ENCODE assay signal across 22 mouse cellular contexts in genomic region chr1:130767066-130767465, GRCm38 (mm10). TPM values are rescaled to one million over a fixed set of nuclear protein-coding genes. Genes with fewer than 3 reads are reported as not detected.
A peak's percentile ranks its signal among the peaks of the same experiment; 100 is the strongest.
DNase-seq lines count a peak whose midpoint lies in the region; ATAC-seq and TF ChIP-seq lines count a peak whose summit lies in the region.
"Had no signal": no experiment of that assay in that cellular context is flagged by ENCODE, and none has a peak within 500 bp of the region (broad histone marks: within the 10 kb centered on the region; RNA-seq: fewer than 3 reads in every experiment).

No protein-coding gene starts in this region.

- no peak for TF ChIP-seq CTCF in small intestine, adult 2 months (IDR thresholded peaks at IDR 0.05; ENCODE audit: extremely low read depth, insufficient read length, insufficient replicate concordance, low read depth, low read length)

- H3K27me3 ChIP-seq in midbrain, embryonic 14.5 days (ENCODE audit: control insufficient read depth, insufficient read depth, low read length): no peaks in the 10 kb centered on the region
- H3K27me3 ChIP-seq in midbrain, embryonic 13.5 days: no peaks in the 10 kb centered on the region
- no peaks in the 10 kb centered on the region for H3K27me3 ChIP-seq in small intestine, adult 2 months (ENCODE audit: control insufficient read depth, insufficient read depth, low read length)
- H3K27me3 ChIP-seq: forebrain, embryonic 12.5 days; neural tube, embryonic 15.5 days had no signal

- no peaks in the 10 kb centered on the region for H3K36me3 ChIP-seq in midbrain, embryonic 14.5 days (ENCODE audit: control insufficient read depth, insufficient read depth, low read length)
- no peaks in the 10 kb centered on the region for H3K36me3 ChIP-seq in midbrain, embryonic 13.5 days
- H3K36me3 ChIP-seq in small intestine, adult 2 months (ENCODE audit: control insufficient read depth, insufficient read depth, low read length): no peaks in the 10 kb centered on the region
- H3K36me3 ChIP-seq: forebrain, embryonic 12.5 days; heart, embryonic 12.5 days; neural tube, embryonic 15.5 days had no signal

- peak; percentile 30 for DNase-seq in gastrocnemius, postnatal 14 days
- no peak for DNase-seq in gastrocnemius, postnatal 4 days (ENCODE audit: low spot score in 2 of 2)
- peak; percentile 6 for DNase-seq in midbrain, embryonic 14.5 days
- DNase-seq in adrenal gland, postnatal 25 days: peak; percentile 21
- no peak for DNase-seq in thymus, postnatal 25 days
- DNase-seq: cerebellum, adult 11-12 months; heart, postnatal 36 days had no signal

- ATAC-seq in midbrain, embryonic 14.5 days (ENCODE audit: low FRiP score, low TSS enrichment): no peak
- ATAC-seq in midbrain, embryonic 13.5 days: no peak
- ATAC-seq: CD4-positive, CD25-positive, alpha-beta regulatory T cell, adult 4 months had no signal

- H3K4me3 ChIP-seq in midbrain, embryonic 14.5 days (replicated peaks; ENCODE audit: low read depth, low read length): no peak overlapping the region
- H3K4me3 ChIP-seq in midbrain, embryonic 13.5 days (replicated peaks): no peak overlapping the region
- H3K4me3 ChIP-seq in small intestine, adult 2 months (ENCODE audit: low read depth, low read length): no peak overlapping the region
- H3K4me3 ChIP-seq: forebrain, embryonic 12.5 days; heart, embryonic 12.5 days; layer of hippocampus, adult 2 months; megakaryocyte, embryonic 14.5 days; neural tube, embryonic 15.5 days had no signal

- intact Hi-C loops in gastrocnemius, postnatal 14 days (cut with DNase I; ENCODE audit: low total_unique reads): no loop called here

- no peak overlapping the region for H3K4me2 ChIP-seq in midbrain, embryonic 14.5 days (ENCODE audit: low read length)
- no peak overlapping the region for H3K4me2 ChIP-seq in midbrain, embryonic 13.5 days (replicated peaks)
- H3K4me2 ChIP-seq: forebrain, embryonic 12.5 days; heart, embryonic 12.5 days; neural tube, embryonic 15.5 days had no signal

- 81% methylated on average over 5 of the region's 5 CpGs for WGBS in midbrain, embryonic 14.5 days
- WGBS in midbrain, embryonic 13.5 days: 85% methylated on average over 5 of the region's 5 CpGs
- WGBS in small intestine, adult 2 months: 64% methylated on average over 5 of the region's 5 CpGs

- no peak overlapping the region for H3K27ac ChIP-seq in midbrain, embryonic 14.5 days (replicated peaks; ENCODE audit: low read depth, low read length)
- H3K27ac ChIP-seq in midbrain, embryonic 13.5 days: no peak overlapping the region
- H3K27ac ChIP-seq in small intestine, adult 2 months (ENCODE audit: insufficient read depth, low read depth, low read length): 0 out of 2 replicates have a peak overlapping the region, but pooled peaks have one; percentile 12
- H3K27ac ChIP-seq: forebrain, embryonic 12.5 days; layer of hippocampus, adult 2 months; neural tube, embryonic 15.5 days had no signal

- no peak for TF ChIP-seq POLR2A in small intestine, adult 2 months (IDR thresholded peaks at IDR 0.05; ENCODE audit: low read depth, low read length)

- H3K9ac ChIP-seq in midbrain, embryonic 14.5 days (replicated peaks; ENCODE audit: low read length): no peak overlapping the region
- H3K9ac ChIP-seq in midbrain, embryonic 13.5 days (replicated peaks): no peak overlapping the region
- H3K9ac ChIP-seq: forebrain, embryonic 12.5 days; heart, embryonic 12.5 days; neural tube, embryonic 15.5 days had no signal

- H3K9me3 ChIP-seq in midbrain, embryonic 14.5 days (ENCODE audit: control insufficient read depth, low read length): no peaks in the 10 kb centered on the region
- H3K9me3 ChIP-seq in midbrain, embryonic 13.5 days: no peaks in the 10 kb centered on the region
- H3K9me3 ChIP-seq: forebrain, embryonic 12.5 days; heart, embryonic 12.5 days; megakaryocyte, embryonic 14.5 days; neural tube, embryonic 15.5 days had no signal

- no peaks in the 10 kb centered on the region for H3K4me1 ChIP-seq in midbrain, embryonic 14.5 days (ENCODE audit: control insufficient read depth, insufficient read depth, low read length)
- no peaks in the 10 kb centered on the region for H3K4me1 ChIP-seq in midbrain, embryonic 13.5 days (replicated peaks)
- H3K4me1 ChIP-seq in small intestine, adult 2 months (ENCODE audit: control insufficient read depth, insufficient read depth, insufficient read length, low read length): peaks cover 37% of the 10 kb centered on the region; the same call in 1 of the 2 replicates
- H3K4me1 ChIP-seq: forebrain, embryonic 12.5 days; heart, embryonic 12.5 days; neural tube, embryonic 15.5 days had no signal

RNA-seq across cellular contexts. Expression of gene Fcamr, which starts 33.6 kb away (rescaled TPM):
- not detected for total RNA-seq in gastrocnemius, postnatal 14 days (2021)
- not detected for total RNA-seq in gastrocnemius, postnatal 4 days (2021)
- not detected in 2 replicates for polyA plus RNA-seq in midbrain, embryonic 14.5 days (2014; fragmentation: Nextera tagmentation; extraction: Ambion mirVana)
- polyA plus RNA-seq in midbrain, embryonic 13.5 days (2015; fragmentation: Nextera tagmentation; extraction: Ambion mirVana): not detected in 2 replicates
- not detected in 2 replicates for total RNA-seq in adrenal gland, postnatal 25 days (2021)
- 0.74 and 1.6 TPM in 2 replicates for polyA plus RNA-seq in small intestine, adult 2 months (2012; rRNA removed)
- total RNA-seq: layer of hippocampus, adult 2 months; left cerebral cortex, adult 18-20 months; MEL had no signal
- polyA plus RNA-seq: forebrain, embryonic 12.5 days; kidney, embryonic 16.5 days; limb, embryonic 11.5 days; liver, embryonic 16.5 days; neural tube, embryonic 15.5 days had no signal

RNA-seq across cellular contexts. Expression of gene AA986860, which starts 35.3 kb away (rescaled TPM):
- total RNA-seq in gastrocnemius, postnatal 14 days (2021): under 1 TPM; 0.44 to 0.49 TPM
- 1 to 10 TPM; 1.0 to 1.2 TPM for total RNA-seq in gastrocnemius, postnatal 4 days (2021)
- polyA plus RNA-seq in midbrain, embryonic 14.5 days (2014; fragmentation: Nextera tagmentation; extraction: Ambion mirVana): 0.18 and 0.28 TPM in 2 replicates
- 0.43 and 0.71 TPM in 2 replicates for polyA plus RNA-seq in midbrain, embryonic 13.5 days (2015; fragmentation: Nextera tagmentation; extraction: Ambion mirVana)
- 2.5 and 3.4 TPM in 2 replicates for total RNA-seq in adrenal gland, postnatal 25 days (2021)
- polyA plus RNA-seq in small intestine, adult 2 months (2012; rRNA removed): 15.1 and 64.1 TPM in 2 replicates

RNA-seq across cellular contexts. Expression of gene Pfkfb2, which starts 38.0 kb away (rescaled TPM):
- total RNA-seq in gastrocnemius, postnatal 14 days (2021): 10 to 100 TPM in 1 of 2 experiments, 1 to 10 TPM in 1; 10.0 to 10.7 TPM
- total RNA-seq in gastrocnemius, postnatal 4 days (2021): 10 to 100 TPM; 10.5 to 13.4 TPM
- 21.9 and 24.8 TPM in 2 replicates for polyA plus RNA-seq in midbrain, embryonic 14.5 days (2014; fragmentation: Nextera tagmentation; extraction: Ambion mirVana)
- 21.3 and 21.5 TPM in 2 replicates for polyA plus RNA-seq in midbrain, embryonic 13.5 days (2015; fragmentation: Nextera tagmentation; extraction: Ambion mirVana)
- total RNA-seq in adrenal gland, postnatal 25 days (2021): 29.3 and 34.7 TPM in 2 replicates
- polyA plus RNA-seq in small intestine, adult 2 months (2012; rRNA removed): 4.2 and 9.6 TPM in 2 replicates

RNA-seq across cellular contexts. Expression of gene Yod1, which starts 49.9 kb away (rescaled TPM):
- 1 to 10 TPM; 3.3 to 3.7 TPM for total RNA-seq in gastrocnemius, postnatal 14 days (2021)
- 1 to 10 TPM; 4.0 to 5.2 TPM for total RNA-seq in gastrocnemius, postnatal 4 days (2021)
- 14.7 and 15.4 TPM in 2 replicates for polyA plus RNA-seq in midbrain, embryonic 14.5 days (2014; fragmentation: Nextera tagmentation; extraction: Ambion mirVana)
- polyA plus RNA-seq in midbrain, embryonic 13.5 days (2015; fragmentation: Nextera tagmentation; extraction: Ambion mirVana): 20.5 and 23.5 TPM in 2 replicates
- 8.7 and 9.9 TPM in 2 replicates for total RNA-seq in adrenal gland, postnatal 25 days (2021)
- 0.50 and 1.5 TPM in 2 replicates for polyA plus RNA-seq in small intestine, adult 2 months (2012; rRNA removed)

RNA-seq across cellular contexts. Expression of gene Gm29427, which starts 51.5 kb away (rescaled TPM):
- under 1 TPM in 1 of 2 experiments, not detected in 1; 0.16 TPM for total RNA-seq in gastrocnemius, postnatal 14 days (2021)
- total RNA-seq in gastrocnemius, postnatal 4 days (2021): not detected
- not detected in 2 replicates for polyA plus RNA-seq in midbrain, embryonic 14.5 days (2014; fragmentation: Nextera tagmentation; extraction: Ambion mirVana)
- 0.09 TPM in 1 of 2 replicates, not detected in the other for polyA plus RNA-seq in midbrain, embryonic 13.5 days (2015; fragmentation: Nextera tagmentation; extraction: Ambion mirVana)
- total RNA-seq in adrenal gland, postnatal 25 days (2021): 0.21 TPM in 1 of 2 replicates, not detected in the other
- polyA plus RNA-seq in small intestine, adult 2 months (2012; rRNA removed): not detected in 2 replicates
- total RNA-seq: layer of hippocampus, adult 2 months; left cerebral cortex, adult 18-20 months; MEL had no signal
- polyA plus RNA-seq: brain, embryonic 14.5 days; CD4-positive, CD25-positive, alpha-beta regulatory T cell, adult 4 months; forebrain, embryonic 12.5 days; heart, embryonic 12.5 days; kidney, embryonic 16.5 days; limb, embryonic 11.5 days; liver, embryonic 16.5 days; neural tube, embryonic 15.5 days; stomach, postnatal 0 days had no signal

Comparison
In these comparisons a context has a peak if more than half of its experiments do, and no peak if none do; other contexts are left out.
1. DNase-seq: peak in gastrocnemius, postnatal 14 days (single experiment), midbrain, embryonic 14.5 days (single experiment) and adrenal gland, postnatal 25 days (single experiment); none in gastrocnemius, postnatal 4 days (0 of 2) and thymus, postnatal 25 days (single experiment).